24 mouse cellular contexts compared by ENCODE assay signal in genomic region chr13:105270394-105271094, GRCm38 (mm10). TPM values are rescaled to one million over a fixed set of nuclear protein-coding genes. Genes with fewer than 3 reads are reported as not detected.
DNase-seq lines count a peak whose midpoint lies in the region; ATAC-seq and TF ChIP-seq lines count a peak whose summit lies in the region.
"Had no signal": no experiment of that assay in that cellular context is flagged by ENCODE, and none has a peak within 500 bp of the region (broad histone marks: within the 10 kb centered on the region; RNA-seq: fewer than 3 reads in every experiment).

No protein-coding gene starts in this region.

- no peak for TF ChIP-seq CTCF in lung, adult 2 months (IDR thresholded peaks at IDR 0.05; ENCODE audit: insufficient read depth, low read length)
- no peak for TF ChIP-seq CTCF in lung, postnatal 0 days (IDR thresholded peaks at IDR 0.05)

- no peak overlapping the region for H3K4me2 ChIP-seq in lung, embryonic 16.5 days (ENCODE audit: low read depth, low read length)
- 0 out of 2 replicates have a peak overlapping the region, but pooled peaks have one; percentile 22 for H3K4me2 ChIP-seq in lung, postnatal 0 days (replicated peaks; ENCODE audit: low read depth, low read length)
- H3K4me2 ChIP-seq: embryonic facial prominence, embryonic 13.5 days; embryonic facial prominence, embryonic 15.5 days; forebrain, embryonic 12.5 days had no signal

- peak; percentile 43; the same call in 1 of the 2 replicates for ATAC-seq in lung, embryonic 16.5 days (ENCODE audit: low read depth)
- ATAC-seq in lung, postnatal 0 days, result peak; percentile 94
- ATAC-seq: forebrain, embryonic 14.5 days had no signal

- no peak overlapping the region for H3K9ac ChIP-seq in lung, embryonic 16.5 days (ENCODE audit: low read length)
- no peak overlapping the region for H3K9ac ChIP-seq in lung, postnatal 0 days (replicated peaks; ENCODE audit: low read depth)
- H3K9ac ChIP-seq: embryonic facial prominence, embryonic 13.5 days; embryonic facial prominence, embryonic 15.5 days; forebrain, embryonic 12.5 days had no signal

- peak; percentile 59 for TF ChIP-seq EP300 in lung, postnatal 0 days (IDR thresholded peaks at IDR 0.05)

- no peak overlapping the region for H3K4me3 ChIP-seq in lung, embryonic 16.5 days (ENCODE audit: low read length)
- H3K4me3 ChIP-seq in lung, adult 2 months (replicated peaks; ENCODE audit: extremely low read depth, low read depth, low read length), result no peak overlapping the region
- H3K4me3 ChIP-seq in lung, postnatal 0 days (ENCODE audit: low read depth, low read length), result no peak overlapping the region
- H3K4me3 ChIP-seq: embryonic facial prominence, embryonic 13.5 days; embryonic facial prominence, embryonic 15.5 days; erythroblast, embryonic 14.5 days; forebrain, embryonic 10.5 days; forebrain, embryonic 12.5 days had no signal

- H3K27ac ChIP-seq in lung, embryonic 16.5 days (ENCODE audit: low read length), result no peak overlapping the region
- H3K27ac ChIP-seq in lung, postnatal 0 days (ENCODE audit: low read length), result no peak overlapping the region
- H3K27ac ChIP-seq: embryonic facial prominence, embryonic 13.5 days; embryonic facial prominence, embryonic 15.5 days; forebrain, embryonic 10.5 days; forebrain, embryonic 12.5 days had no signal

- no peaks in the 10 kb centered on the region for H3K4me1 ChIP-seq in lung, embryonic 16.5 days (replicated peaks; ENCODE audit: control insufficient read depth, insufficient read depth, low read length)
- no peaks in the 10 kb centered on the region for H3K4me1 ChIP-seq in lung, adult 2 months (ENCODE audit: control insufficient read depth, insufficient read depth, low read length)
- H3K4me1 ChIP-seq in lung, postnatal 0 days (ENCODE audit: insufficient read depth, low read depth, low read length), result no peaks in the 10 kb centered on the region
- H3K4me1 ChIP-seq: embryonic facial prominence, embryonic 13.5 days; embryonic facial prominence, embryonic 15.5 days; forebrain, embryonic 10.5 days; forebrain, embryonic 12.5 days had no signal

- no peaks in the 10 kb centered on the region for H3K36me3 ChIP-seq in lung, embryonic 16.5 days (ENCODE audit: control insufficient read depth, insufficient read depth, low read length)
- H3K36me3 ChIP-seq in lung, postnatal 0 days (ENCODE audit: insufficient read depth, low read length), result no peaks in the 10 kb centered on the region
- H3K36me3 ChIP-seq: embryonic facial prominence, embryonic 15.5 days had no signal

- H3K27me3 ChIP-seq in lung, embryonic 16.5 days (ENCODE audit: control insufficient read depth, insufficient read depth, low read depth, low read length), result no peaks in the 10 kb centered on the region
- no peaks in the 10 kb centered on the region for H3K27me3 ChIP-seq in lung, postnatal 0 days (replicated peaks; ENCODE audit: insufficient read depth, low read length)
- H3K27me3 ChIP-seq: embryonic facial prominence, embryonic 13.5 days; embryonic facial prominence, embryonic 15.5 days; forebrain, embryonic 12.5 days had no signal

- WGBS in lung, embryonic 16.5 days, result 63% methylated on average over 8 of the region's 8 CpGs
- 71% methylated on average over 8 of the region's 8 CpGs for WGBS in lung, adult 2 months
- 66% methylated on average over 8 of the region's 8 CpGs for WGBS in lung, postnatal 0 days

- peaks cover 4% of the 10 kb centered on the region for H3K9me3 ChIP-seq in lung, embryonic 16.5 days (ENCODE audit: control insufficient read depth, low read length)
- H3K9me3 ChIP-seq in lung, postnatal 0 days (ENCODE audit: low read length), result no peaks in the 10 kb centered on the region
- H3K9me3 ChIP-seq: embryonic facial prominence, embryonic 15.5 days had no signal

- DNase-seq in lung, adult 2 months, result no peak
- DNase-seq in lung, postnatal 0 days (ENCODE audit: low spot score), result peak; percentile 80
- peak; percentile 26 for DNase-seq in lung, postnatal 10 days
- peak; percentile 73 for DNase-seq in lung, postnatal 36 days
- DNase-seq in urinary bladder, postnatal 10 days (ENCODE audit: low spot score), result no peak
- no peak for DNase-seq in testis, postnatal 14 days (ENCODE audit: low spot score)
- DNase-seq: adrenal gland, adult 2 months; adrenal gland, postnatal 10 days; adrenal gland, postnatal 25 days; cerebellum, adult 11 months; cerebellum, adult 18-20 months; cerebellum, adult 8-10 months; cerebellum, adult 9-11 months; cerebellum, postnatal 14 days; cerebellum, postnatal 36 days; embryo, embryonic 11 days had no signal

- no peak for TF ChIP-seq POLR2A in lung, adult 2 months (IDR thresholded peaks at IDR 0.05; ENCODE audit: borderline replicate concordance, extremely low read depth, low read depth, low read length)

RNA-seq across cellular contexts. Expression of gene Rnf180, which starts 24.1 kb away (rescaled TPM):
- polyA plus RNA-seq in lung, embryonic 16.5 days (2015; fragmentation: Nextera tagmentation; extraction: Ambion mirVana), result 3.3 and 3.7 TPM in 2 replicates
- polyA plus RNA-seq in lung, adult 2 months (2012; rRNA removed), result 1.7 and 1.9 TPM in 2 replicates
- polyA plus RNA-seq in lung, postnatal 0 days (2015; fragmentation: Nextera tagmentation; extraction: Ambion mirVana), result 3.1 and 3.5 TPM in 2 replicates
- polyA plus RNA-seq: C2C12; erythroblast, embryonic 14.5 days had no signal

Comparison
In these comparisons a context has a peak if more than half of its experiments do, and no peak if none do; other contexts are left out.
1. DNase-seq: peak in lung, postnatal 0 days (single experiment), lung, postnatal 10 days (single experiment) and lung, postnatal 36 days (single experiment); none in lung, adult 2 months (single experiment), urinary bladder, postnatal 10 days (single experiment) and testis, postnatal 14 days (single experiment).